Mouse (Mus musculus) C2C12 (cell line): ENCODE results near the gene Bag3.

ENCODE experiments used
- CEBPB ChIP-seq: IDR thresholded peaks from one replicate; pipeline ENCODE4 v1.6.1; 2011; ENCODE audit warnings: low read depth, mild to moderate bottlenecking, control low read depth, moderate library complexity
- CTCF ChIP-seq: IDR thresholded peaks from one replicate; pipeline ENCODE4 v1.5.1; 2011; ENCODE audit not compliant: control insufficient read depth, insufficient read depth, insufficient read length
- FOSL1 ChIP-seq: IDR thresholded peaks from one replicate; pipeline ENCODE4 v1.8.0; 2011; ENCODE audit warnings: mild to moderate bottlenecking, low read length; ENCODE audit not compliant: poor library complexity, insufficient read depth, severe bottlenecking
- MAX ChIP-seq: IDR thresholded peaks from one replicate; pipeline ENCODE4 v1.6.1; 2011; ENCODE audit warnings: mild to moderate bottlenecking, control low read depth
- MYOD1 ChIP-seq: IDR thresholded peaks from one replicate; pipeline ENCODE4 v1.6.1; 2011; ENCODE audit warnings: low read depth; ENCODE audit not compliant: control insufficient read depth, insufficient read length
- USF1 ChIP-seq: IDR thresholded peaks from one replicate; pipeline ENCODE4 v1.6.1; 2011; ENCODE audit warnings: low read depth, mild to moderate bottlenecking, control low read depth, moderate library complexity

DNA sequence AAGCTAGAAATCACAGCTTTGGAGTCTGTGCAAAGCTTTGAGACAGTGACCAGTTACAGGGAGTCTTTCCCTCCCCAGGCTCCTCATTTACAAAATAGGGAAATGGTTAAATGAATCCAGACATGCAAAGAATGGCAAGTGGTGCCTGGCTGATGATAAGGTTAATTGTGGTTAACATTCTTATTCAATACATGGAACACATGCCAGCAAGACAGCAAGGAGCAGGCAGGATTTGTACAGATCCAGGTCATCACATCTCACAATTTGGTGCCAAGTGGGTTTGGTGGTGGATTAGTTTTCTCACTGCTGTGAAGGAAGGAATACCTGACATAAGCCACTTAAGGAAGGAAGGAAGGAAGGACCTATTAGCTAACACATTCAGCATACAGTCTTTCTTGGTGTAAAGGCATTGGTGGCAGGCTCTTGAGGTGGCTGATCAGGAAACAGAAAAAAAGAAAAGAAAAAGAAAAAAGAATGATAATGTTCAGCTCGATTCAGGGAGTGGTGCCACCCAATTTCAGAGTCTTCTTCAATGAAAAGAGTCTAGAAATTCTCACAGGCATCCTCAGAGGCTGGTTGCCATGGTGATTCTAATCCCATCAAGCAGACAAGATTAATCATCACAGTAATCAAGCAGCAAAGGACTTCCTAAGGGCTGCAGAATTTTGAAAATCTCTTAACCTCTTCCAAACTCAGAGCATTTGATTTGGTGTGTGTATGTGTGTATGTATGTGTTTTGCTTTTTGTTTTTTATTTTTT is 27.1 kb downstream of the Bag3 start:
- TF ChIP-seq USF1 (no peak), CTCF (no peak), MYOD1 (no peak), CEBPB (no peak), MAX (no peak), FOSL1 (no peak)
